Mouse (Mus musculus): ENCODE results near the gene Pxmp4. TPM values are rescaled to one million over a fixed set of nuclear protein-coding genes. Genes with fewer than 3 reads are reported as not detected.

Gene Pxmp4
- polyA plus RNA-seq, 1 experiment = 21.5 TPM

GRCm38 (mm10) chr2:154551927-154552326, 51.6 kb downstream of the Pxmp4 start:
- Histone ChIP-seq H3K4me1 (ENCODE audit: control insufficient read depth, insufficient read depth, low read length) (peaks cover 3% of the 10 kb centered on the region), H3K27ac (ENCODE audit: insufficient read depth, low read length) (no peak overlapping the region), H3K4me3 (ENCODE audit: insufficient read depth, low read length) (no peak overlapping the region)
- TF ChIP-seq CTCF (IDR thresholded peaks at IDR 0.05; ENCODE audit: extremely low read depth, insufficient read depth, low read length) (no peak), POLR2A (IDR thresholded peaks at IDR 0.05; ENCODE audit: extremely low read depth, insufficient read depth, low read length) (no peak)

GRCm38 (mm10) chr2:154551476-154551875, 52.0 kb downstream of the Pxmp4 start, which contains the start of gene Actl10:
Actl10 (plus strand) TSS chr2:154551776.
- Histone ChIP-seq H3K27ac (ENCODE audit: insufficient read depth, low read length) (no peak within 1 kb of the TSS), H3K4me3 (ENCODE audit: insufficient read depth, low read length) (no peak within 1 kb of the TSS), H3K4me1 (ENCODE audit: control insufficient read depth, insufficient read depth, low read length) (peaks cover 3% of the 10 kb centered on the region)
- TF ChIP-seq CTCF (IDR thresholded peaks at IDR 0.05; ENCODE audit: extremely low read depth, insufficient read depth, low read length) = no peak
- no peak for TF ChIP-seq POLR2A (IDR thresholded peaks at IDR 0.05; ENCODE audit: extremely low read depth, insufficient read depth, low read length)

- H3K4me1 ChIP-seq (ENCODE audit: control insufficient read depth, insufficient read depth, low read length) = peaks cover 3% of the 10 kb centered on the region
- TF ChIP-seq CTCF (IDR thresholded peaks at IDR 0.05; ENCODE audit: extremely low read depth, insufficient read depth, low read length) (no peak), POLR2A (IDR thresholded peaks at IDR 0.05; ENCODE audit: extremely low read depth, insufficient read depth, low read length) (no peak)
- H3K27ac ChIP-seq (ENCODE audit: insufficient read depth, low read length) = no peak overlapping the region
- H3K4me3 ChIP-seq (ENCODE audit: insufficient read depth, low read length) = no peak overlapping the region
Measured at GRCm38 (mm10) chr2:154550937-154551336, 52.6 kb downstream of the Pxmp4 start.

- Histone ChIP-seq H3K4me3 (ENCODE audit: insufficient read depth, low read length) (no peak overlapping the region), H3K4me1 (ENCODE audit: control insufficient read depth, insufficient read depth, low read length) (peaks cover under 1% of the 10 kb centered on the region), H3K27ac (ENCODE audit: insufficient read depth, low read length) (no peak overlapping the region)
- TF ChIP-seq POLR2A (IDR thresholded peaks at IDR 0.05; ENCODE audit: extremely low read depth, insufficient read depth, low read length) = no peak
- no peak for TF ChIP-seq CTCF (IDR thresholded peaks at IDR 0.05; ENCODE audit: extremely low read depth, insufficient read depth, low read length)
Measured at GRCm38 (mm10) chr2:154549886-154550189, 53.7 kb downstream of the Pxmp4 start.

GRCm38 (mm10) chr2:154549127-154549885, 54.2 kb downstream of the Pxmp4 start:
- Histone ChIP-seq H3K4me1 (ENCODE audit: control insufficient read depth, insufficient read depth, low read length) (no peaks in the 10 kb centered on the region), H3K4me3 (ENCODE audit: insufficient read depth, low read length) (no peak overlapping the region), H3K27ac (ENCODE audit: insufficient read depth, low read length) (no peak overlapping the region)
- TF ChIP-seq CTCF (IDR thresholded peaks at IDR 0.05; ENCODE audit: extremely low read depth, insufficient read depth, low read length) (no peak), POLR2A (IDR thresholded peaks at IDR 0.05; ENCODE audit: extremely low read depth, insufficient read depth, low read length) (0 out of 2 replicates have a peak, but pooled peaks have one; percentile 1)

- Histone ChIP-seq H3K4me3 (ENCODE audit: insufficient read depth, low read length) (no peak overlapping the region), H3K27ac (ENCODE audit: insufficient read depth, low read length) (no peak overlapping the region), H3K4me1 (ENCODE audit: control insufficient read depth, insufficient read depth, low read length) (no peaks in the 10 kb centered on the region)
- TF ChIP-seq POLR2A (IDR thresholded peaks at IDR 0.05; ENCODE audit: extremely low read depth, insufficient read depth, low read length) (no peak), CTCF (IDR thresholded peaks at IDR 0.05; ENCODE audit: extremely low read depth, insufficient read depth, low read length) (no peak)
Measured at GRCm38 (mm10) chr2:154548688-154549087, 54.8 kb downstream of the Pxmp4 start.

- Histone ChIP-seq H3K4me3 (ENCODE audit: insufficient read depth, low read length) (no peak within 1 kb of the TSS), H3K4me1 (ENCODE audit: control insufficient read depth, insufficient read depth, low read length) (no peaks in the 10 kb centered on the region), H3K27ac (ENCODE audit: insufficient read depth, low read length) (no peak within 1 kb of the TSS)
- TF ChIP-seq CTCF (IDR thresholded peaks at IDR 0.05; ENCODE audit: extremely low read depth, insufficient read depth, low read length) (no peak), POLR2A (IDR thresholded peaks at IDR 0.05; ENCODE audit: extremely low read depth, insufficient read depth, low read length) (no peak)
Measured at GRCm38 (mm10) chr2:154546711-154547110, 56.8 kb downstream of the Pxmp4 start, which contains the start of gene 1700003F12Rik. 1700003F12Rik (plus strand) TSS chr2:154547085.

- Histone ChIP-seq H3K27ac (ENCODE audit: insufficient read depth, low read length) (0 out of 2 replicates have a peak overlapping the region, but pooled peaks have one; percentile 22), H3K4me3 (ENCODE audit: insufficient read depth, low read length) (no peak overlapping the region), H3K4me1 (ENCODE audit: control insufficient read depth, insufficient read depth, low read length) (peaks cover 2% of the 10 kb centered on the region; the same call in 1 of the 2 replicates)
- no peak for TF ChIP-seq CTCF (IDR thresholded peaks at IDR 0.05; ENCODE audit: extremely low read depth, insufficient read depth, low read length)
- no peak for TF ChIP-seq POLR2A (IDR thresholded peaks at IDR 0.05; ENCODE audit: extremely low read depth, insufficient read depth, low read length)
Measured at GRCm38 (mm10) chr2:154543567-154544347, 59.8 kb downstream of the Pxmp4 start.

GRCm38 (mm10) chr2:154541630-154542029, 61.9 kb downstream of the Pxmp4 start:
- TF ChIP-seq CTCF (IDR thresholded peaks at IDR 0.05; ENCODE audit: extremely low read depth, insufficient read depth, low read length) (no peak), POLR2A (IDR thresholded peaks at IDR 0.05; ENCODE audit: extremely low read depth, insufficient read depth, low read length) (0 out of 2 replicates have a peak, but pooled peaks have one; percentile 18)
- Histone ChIP-seq H3K27ac (ENCODE audit: insufficient read depth, low read length) (no peak overlapping the region), H3K4me3 (ENCODE audit: insufficient read depth, low read length) (no peak overlapping the region), H3K4me1 (ENCODE audit: control insufficient read depth, insufficient read depth, low read length) (peaks cover 7% of the 10 kb centered on the region)
